Mouse (Mus musculus) cortical plate, adult 2 months (tissue): ENCODE measurements at regions not wholly inside any gene's neighbourhood (a gene's known extent, or its start where the extent isn't known, plus 50 kb on each side); places are given as distances from the start of the nearest gene placed in this dataset.

Experiments
- H3K27ac ChIP-seq: fragments of 200-500 bp; 2 replicates; pipeline ENCODE4 v1.5.1; 2012; ENCODE audit warnings: low read length, control low read depth, inconsistent platforms; ENCODE audit not compliant: insufficient read depth
- H3K4me1 ChIP-seq: fragments of 200-500 bp; 2 replicates; pipeline ENCODE4 v1.6.1; 2011; ENCODE audit warnings: low read length; ENCODE audit not compliant: control insufficient read depth, insufficient read depth
- H3K4me3 ChIP-seq: fragments of 200-500 bp; 2 replicates; pipeline ENCODE4 v1.5.1; 2011; ENCODE audit warnings: mild to moderate bottlenecking, low read length, control low read depth; ENCODE audit not compliant: insufficient read depth
- CTCF ChIP-seq: fragments of 200-500 bp; IDR thresholded peaks from 2 replicates; pipeline ENCODE4 v1.5.1; 2011; ENCODE audit warnings: mild to moderate bottlenecking, control low read depth, low read length; ENCODE audit not compliant: insufficient read depth; ENCODE audit errors: extremely low read depth
- POLR2A ChIP-seq: fragments of 200-500 bp; IDR thresholded peaks from 2 replicates; pipeline ENCODE4 v1.6.1; 2011; ENCODE audit warnings: mild to moderate bottlenecking, low read length, control low read depth; ENCODE audit not compliant: insufficient read depth; ENCODE audit errors: extremely low read depth

GRCm38 (mm10) chr4:131346727-131347126, 402.5 kb downstream of the Matn1 start:
- H3K4me3 ChIP-seq = no peak overlapping the region
- H3K27ac ChIP-seq = no peak overlapping the region
- TF ChIP-seq CTCF (no peak), POLR2A (no peak)
- no peaks in the 10 kb centered on the region for H3K4me1 ChIP-seq

DNA sequence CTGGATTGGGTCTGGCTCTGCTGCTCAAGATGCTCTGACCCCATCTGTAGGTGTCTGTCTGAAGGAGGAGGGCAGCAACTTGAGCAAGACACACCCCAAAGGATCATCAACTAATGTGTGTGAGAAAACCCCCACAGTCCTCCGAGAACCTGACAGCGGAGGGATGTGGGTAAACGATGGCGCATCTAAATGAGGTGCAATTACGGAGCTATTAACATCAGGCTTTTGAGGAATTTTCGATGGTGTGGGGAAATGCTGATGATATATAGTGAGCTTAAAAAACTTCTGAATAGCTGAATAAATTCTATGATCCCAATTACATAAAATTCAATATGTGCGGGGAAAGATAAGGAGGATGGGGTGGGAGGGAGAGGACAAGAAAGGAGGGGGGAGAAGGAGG, 406.1 kb downstream of the Matn1 start:
- Histone ChIP-seq H3K4me1 (peaks cover 2% of the 10 kb centered on the region), H3K27ac (no peak overlapping the region), H3K4me3 (no peak overlapping the region)
- TF ChIP-seq CTCF (no peak), POLR2A (no peak)

GRCm38 (mm10) chr4:131354908-131355307, 410.7 kb downstream of the Matn1 start:
- no peak for TF ChIP-seq CTCF
- Histone ChIP-seq H3K4me1 (peaks cover 7% of the 10 kb centered on the region), H3K4me3 (no peak overlapping the region), H3K27ac (no peak overlapping the region)

DNA sequence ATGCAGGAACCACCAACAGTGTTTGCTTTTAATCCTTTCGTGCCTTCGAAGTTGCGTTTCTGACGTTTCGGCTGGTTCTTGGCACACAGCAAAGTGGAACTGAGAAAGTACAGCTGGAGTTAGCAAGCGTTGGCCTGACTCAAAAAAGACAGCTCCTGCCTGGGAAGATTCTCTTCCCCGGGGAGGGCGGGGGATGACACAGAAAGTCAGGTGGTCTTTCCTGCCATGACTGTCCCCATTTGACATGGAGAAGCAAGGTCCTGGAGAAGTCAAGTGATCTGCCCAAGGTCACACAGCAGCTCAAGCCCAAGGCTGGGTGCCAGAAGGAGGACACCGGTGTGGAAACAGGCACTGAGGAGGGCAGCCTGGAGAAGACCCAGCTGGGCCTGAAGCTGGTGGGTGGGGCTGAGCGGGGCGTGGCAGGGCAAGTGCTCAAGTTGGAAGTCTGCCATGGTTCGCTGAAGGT, 411.4 kb downstream of the Matn1 start:
- Histone ChIP-seq H3K4me1 (peaks cover 7% of the 10 kb centered on the region), H3K27ac (0 out of 2 replicates have a peak overlapping the region, but pooled peaks have one; percentile 37), H3K4me3 (no peak overlapping the region)
- TF ChIP-seq POLR2A = no peak
- TF ChIP-seq CTCF = no peak

DNA sequence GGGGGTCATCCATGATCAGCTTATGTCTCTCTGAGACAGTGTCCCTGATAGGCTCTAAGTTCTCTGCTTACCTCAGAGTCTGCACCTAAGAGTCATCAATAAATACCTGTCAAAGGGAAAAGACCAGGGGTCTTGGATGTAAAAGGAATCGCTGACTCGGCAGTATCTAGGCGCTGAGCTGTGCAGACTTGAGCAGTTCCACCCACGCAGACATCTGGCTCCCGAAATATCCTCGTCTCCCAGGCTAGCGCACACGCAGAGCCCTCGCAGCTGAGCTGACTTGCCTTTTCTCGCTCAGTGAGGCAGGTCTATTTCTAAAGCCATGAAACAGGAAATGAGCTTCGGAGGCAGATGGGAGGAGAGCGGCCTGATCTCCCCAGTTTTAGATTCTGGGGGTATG, 412.1 kb downstream of the Matn1 start:
- peak overlapping the region; percentile 53; the same call in 1 of the 2 replicates for H3K27ac ChIP-seq
- TF ChIP-seq POLR2A (no peak), CTCF (no peak)
- no peak overlapping the region for H3K4me3 ChIP-seq
- H3K4me1 ChIP-seq = peaks cover 7% of the 10 kb centered on the region

DNA sequence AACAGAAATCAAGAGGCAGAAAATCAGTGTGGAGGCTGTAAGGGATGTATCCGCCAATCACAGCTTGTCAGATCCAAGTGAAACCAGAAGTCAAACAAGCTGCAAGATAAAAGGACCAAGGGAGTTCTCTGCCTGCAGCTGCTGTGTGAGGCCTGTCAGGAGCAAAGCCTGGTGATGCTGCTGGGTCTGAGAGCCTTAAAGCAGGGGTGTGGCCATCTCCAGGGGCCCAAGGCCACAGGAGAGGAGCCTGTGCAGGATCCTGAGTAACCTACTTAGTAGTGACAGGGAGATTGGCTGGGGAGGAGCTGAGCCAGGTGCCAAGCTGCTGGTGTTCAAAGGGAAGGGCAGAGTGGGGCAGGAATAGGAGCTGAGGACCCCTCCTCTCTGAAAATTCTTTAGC, 418.8 kb downstream of the Matn1 start:
- Histone ChIP-seq H3K4me1 (no peaks in the 10 kb centered on the region), H3K27ac (no peak overlapping the region), H3K4me3 (no peak overlapping the region)
- TF ChIP-seq CTCF (no peak), POLR2A (no peak)

GRCm38 (mm10) chr4:131364671-131365252, 420.6 kb downstream of the Matn1 start:
- Histone ChIP-seq H3K27ac (no peak overlapping the region), H3K4me1 (no peaks in the 10 kb centered on the region), H3K4me3 (no peak overlapping the region)
- TF ChIP-seq POLR2A (no peak), CTCF (peak; percentile 40)

GRCm38 (mm10) chr4:131366006-131366405, 421.8 kb downstream of the Matn1 start:
- no peak overlapping the region for H3K4me3 ChIP-seq
- TF ChIP-seq CTCF (peak; percentile 8; the same call in 1 of the 2 replicates), POLR2A (no peak)
- no peak overlapping the region for H3K27ac ChIP-seq
- no peaks in the 10 kb centered on the region for H3K4me1 ChIP-seq

GRCm38 (mm10) chr4:131366656-131367055, 422.5 kb downstream of the Matn1 start:
- Histone ChIP-seq H3K27ac (no peak overlapping the region), H3K4me1 (no peaks in the 10 kb centered on the region), H3K4me3 (no peak overlapping the region)
- no peak for TF ChIP-seq POLR2A
- no peak for TF ChIP-seq CTCF

- peaks cover 4% of the 10 kb centered on the region for H3K4me1 ChIP-seq
- no peak overlapping the region for H3K4me3 ChIP-seq
- TF ChIP-seq POLR2A (no peak), CTCF (no peak)
- H3K27ac ChIP-seq = no peak overlapping the region
These were observed 428.3 kb downstream of the Matn1 start for GRCm38 (mm10) chr4:131372517-131372916.

DNA sequence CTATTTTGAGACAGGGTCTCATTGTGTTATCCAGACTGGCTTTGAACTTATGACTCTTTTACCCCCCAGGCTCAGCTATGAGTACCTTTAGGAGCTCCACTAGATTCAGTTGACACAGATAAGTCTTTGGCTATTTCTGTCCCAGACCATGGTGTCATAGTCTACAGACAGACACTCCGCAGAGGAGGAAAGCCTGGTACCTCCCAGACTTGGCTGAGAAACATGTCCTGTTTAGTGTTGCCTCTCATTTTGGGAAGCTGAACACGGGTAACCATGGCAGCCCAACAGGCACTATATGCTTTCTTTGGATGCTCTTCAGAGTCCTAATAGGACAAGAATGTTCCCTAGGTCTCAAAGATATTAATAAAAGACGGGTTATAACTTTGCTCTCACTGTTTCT, 429.0 kb downstream of the Matn1 start:
- no peak for TF ChIP-seq POLR2A
- TF ChIP-seq CTCF = no peak
- Histone ChIP-seq H3K4me1 (peaks cover 4% of the 10 kb centered on the region), H3K27ac (no peak overlapping the region), H3K4me3 (no peak overlapping the region)
